8 mouse cellular contexts compared by ENCODE assay signal in the genomic region with DNA sequence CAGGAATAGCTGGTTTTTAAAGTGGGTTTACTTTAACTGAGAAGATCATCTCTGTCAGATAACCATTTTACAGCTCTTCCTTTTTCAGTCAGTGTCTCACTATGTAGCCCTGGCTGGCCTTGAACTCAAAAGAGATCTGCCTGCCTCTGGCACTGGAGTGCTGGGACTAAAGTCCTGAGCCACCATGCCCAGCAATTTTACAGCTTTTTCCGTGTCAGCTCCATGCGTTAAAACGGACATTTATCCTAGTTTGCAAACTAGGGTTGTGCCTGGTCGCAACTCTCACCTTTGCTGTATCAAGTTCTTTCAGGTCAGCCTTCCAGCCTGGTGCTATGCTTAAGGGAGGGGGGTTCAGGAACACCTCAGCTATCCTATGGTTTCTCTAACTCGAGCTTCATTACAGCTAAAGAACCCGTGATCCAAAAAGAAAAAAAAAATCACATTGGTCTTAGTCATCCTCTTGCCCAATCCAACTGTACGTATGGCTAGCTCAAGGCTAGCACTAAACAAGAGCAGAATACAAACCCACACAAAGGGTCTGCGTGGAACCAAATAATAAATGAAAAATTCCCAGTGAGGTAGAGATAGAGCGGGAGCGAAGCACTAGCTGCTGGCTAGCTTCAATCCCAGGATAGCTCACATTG. TPM values are rescaled to one million over a fixed set of nuclear protein-coding genes. Genes with fewer than 3 reads are reported as not detected.
DNase-seq lines count a peak whose midpoint lies in the region; ATAC-seq and TF ChIP-seq lines count a peak whose summit lies in the region.

No protein-coding gene starts in this region.

- peak overlapping the region; percentile 71 for H3K27ac ChIP-seq in heart, embryonic 12.5 days (ENCODE audit: poor library complexity, severe bottlenecking)
- peak overlapping the region; percentile 80 for H3K27ac ChIP-seq in MEL (ENCODE audit: control insufficient read depth, low read depth, low read length)

- no peak for TF ChIP-seq CTCF in MEL (IDR thresholded peaks at IDR 0.05 in 2 of 3, conservative IDR thresholded peaks at IDR 0.05 in 1 of 3; ENCODE audit: control insufficient read depth in 1 of 3, insufficient read depth in 1 of 3, low read depth in 2 of 3, low read length in 3 of 3, poor library complexity in 1 of 3, severe bottlenecking in 1 of 3)

- H3K79me2 ChIP-seq in MEL (ENCODE audit: control insufficient read depth, insufficient read depth, low read length, poor library complexity): peaks cover 33% of the 10 kb centered on the region

- H3K4me3 ChIP-seq in heart, embryonic 12.5 days: peak overlapping the region; percentile 60
- peak overlapping the region; percentile 71 to 82 for H3K4me3 ChIP-seq in MEL (ENCODE audit: control insufficient read depth in 1 of 2, insufficient read depth in 1 of 2, low read depth in 2 of 2, low read length in 2 of 2)

- peak overlapping the region; percentile 70 for H3K4me2 ChIP-seq in heart, embryonic 12.5 days

- no peak for ATAC-seq in heart, embryonic 12.5 days (ENCODE audit: insufficient number of reproducible peaks, low FRiP score)
- peak; percentile 45 for ATAC-seq in granulocyte monocyte progenitor cell, adult 5-6 weeks (replicated peaks; ENCODE audit: poor library complexity, severe bottlenecking)
- 0 out of 2 replicates have a peak, but pooled peaks have one; percentile 13 for ATAC-seq in megakaryocyte-erythroid progenitor cell, adult 5-6 weeks (replicated peaks; ENCODE audit: low FRiP score, low TSS enrichment, poor library complexity, severe bottlenecking)

- TF ChIP-seq EP300 in MEL (IDR thresholded peaks at IDR 0.05; ENCODE audit: low read depth in 1 of 2, low read length in 2 of 2): peak in 1 of 2 experiments; percentile 51; a peak in 1 of 4 replicates

- DNase-seq in heart, postnatal 4 days: no peak
- DNase-seq in MEL (ENCODE audit: low read depth, low spot score): peak; percentile 60
- DNase-seq in gastrocnemius, postnatal 36 days: no peak
- DNase-seq in layer of hippocampus, adult 9-11 months: no peak
- no peak for DNase-seq in left cerebral cortex, postnatal 25 days (ENCODE audit: low spot score in 2 of 2)

- TF ChIP-seq POLR2A in MEL (IDR thresholded peaks at IDR 0.05; ENCODE audit: control insufficient read depth in 1 of 2, insufficient read depth in 1 of 2, low read depth in 1 of 2, low read length in 2 of 2, poor library complexity in 1 of 2): no peak

- H3K36me3 ChIP-seq in heart, embryonic 12.5 days: no peaks in the 10 kb centered on the region
- H3K36me3 ChIP-seq in MEL (ENCODE audit: control insufficient read depth in 1 of 2, insufficient read depth in 2 of 2, low read length in 2 of 2): peaks cover 9 to 27% of the 10 kb centered on the region in 2 experiments

- 28% methylated on average over 10 of the region's 10 CpGs for WGBS in heart, embryonic 12.5 days

- H3K4me1 ChIP-seq in heart, embryonic 12.5 days (replicated peaks): peaks cover 6% of the 10 kb centered on the region; the same call in 1 of the 2 replicates
- H3K4me1 ChIP-seq in MEL (ENCODE audit: control insufficient read depth in 1 of 2, insufficient read depth in 2 of 2, low read length in 2 of 2): peaks cover 11 to 13% of the 10 kb centered on the region in 2 experiments

- H3K9ac ChIP-seq in heart, embryonic 12.5 days: peak overlapping the region; percentile 58; the same call in 1 of the 2 replicates
- peak overlapping the region; percentile 73 for H3K9ac ChIP-seq in MEL (ENCODE audit: control insufficient read depth, low read depth, low read length, poor library complexity, severe bottlenecking)

- no peaks in the 10 kb centered on the region for H3K9me3 ChIP-seq in heart, embryonic 12.5 days (replicated peaks)
- no peaks in the 10 kb centered on the region for H3K9me3 ChIP-seq in MEL (replicated peaks; ENCODE audit: insufficient read depth, low read length)

- TF ChIP-seq RAD21 in MEL (IDR thresholded peaks at IDR 0.05; ENCODE audit: low read depth, low read length): no peak

- intact Hi-C loops in gastrocnemius, postnatal 36 days (cut with DNase I): no loop called here
- intact Hi-C loops in left cerebral cortex, postnatal 25 days (cut with DNase I): no loop called here

- no peaks in the 10 kb centered on the region for H3K27me3 ChIP-seq in heart, embryonic 12.5 days (replicated peaks)
- H3K27me3 ChIP-seq in MEL (ENCODE audit: control insufficient read depth in 1 of 2, insufficient read depth in 2 of 2, low read length in 2 of 2): no peaks in the 10 kb centered on the region

TF ChIP-seq in MEL, 35 proteins besides CTCF, POLR2A, EP300 and RAD21 (continues in another document):
- TF ChIP-seq MXI1 (IDR thresholded peaks at IDR 0.05; ENCODE audit: low read depth, low read length) (peak; percentile 13; the same call in 1 of the 2 replicates), CHD1 (IDR thresholded peaks at IDR 0.05; ENCODE audit: low read depth, low read length) (0 out of 2 replicates have a peak, but pooled peaks have one; percentile 24), ZNF384 (IDR thresholded peaks at IDR 0.05; ENCODE audit: low read depth, low read length) (no peak)

RNA-seq across cellular contexts. Expression of a gene that starts 0.9 kb away (rescaled TPM):
- polyA plus RNA-seq in heart, embryonic 12.5 days (2016; fragmentation: Nextera tagmentation; extraction: Ambion mirVana): 3.8 and 4.9 TPM in 2 replicates
- total RNA-seq in heart, postnatal 4 days (2021): 1 to 10 TPM; 2.3 to 3.4 TPM
- 10.0 and 10.2 TPM in 2 replicates for total RNA-seq in MEL (2012; rRNA removed)
- 10 to 100 TPM in 1 of 2 experiments, not detected in 1; 17.0 TPM for polyA plus RNA-seq in MEL (2012; ENCODE audit: insufficient read depth in 1 of 2, insufficient read length in 2 of 2, low read depth in 1 of 2, low replicate concordance in 2 of 2, missing spikeins in 1 of 2)
- 9.2 and 14.5 TPM in 2 replicates for total RNA-seq in granulocyte monocyte progenitor cell, adult 5-6 weeks (2014; fragmentation: Nextera tagmentation)
- total RNA-seq in granulocyte monocyte progenitor cell, adult 5-6 weeks (2017): 19.7 and 24.1 TPM in 2 replicates
- total RNA-seq in megakaryocyte-erythroid progenitor cell, adult 5-6 weeks (2014; fragmentation: Nextera tagmentation): 0.87 and 2.3 TPM in 2 replicates
- 5.5 and 6.1 TPM in 2 replicates for total RNA-seq in megakaryocyte-erythroid progenitor cell, adult 5-6 weeks (2017)
- total RNA-seq in gastrocnemius, postnatal 36 days (2021): 1 to 10 TPM; 1.6 TPM
- total RNA-seq in left cerebral cortex, postnatal 25 days (2021): 10 to 100 TPM; 10.4 to 10.5 TPM

RNA-seq across cellular contexts. Expression of a gene that starts 0.9 kb away (rescaled TPM):
- 124 and 128 TPM in 2 replicates for polyA plus RNA-seq in heart, embryonic 12.5 days (2016; fragmentation: Nextera tagmentation; extraction: Ambion mirVana)
- 100 to 1,000 TPM; 102 to 105 TPM for total RNA-seq in heart, postnatal 4 days (2021)
- 127 and 134 TPM in 2 replicates for total RNA-seq in MEL (2012; rRNA removed)
- 100 to 1,000 TPM; 200 to 295 TPM for polyA plus RNA-seq in MEL (2012; ENCODE audit: insufficient read depth in 1 of 2, insufficient read length in 2 of 2, low read depth in 1 of 2, low replicate concordance in 2 of 2, missing spikeins in 1 of 2)
- 69.4 and 83.7 TPM in 2 replicates for total RNA-seq in granulocyte monocyte progenitor cell, adult 5-6 weeks (2014; fragmentation: Nextera tagmentation)
- 155 and 165 TPM in 2 replicates for total RNA-seq in granulocyte monocyte progenitor cell, adult 5-6 weeks (2017)
- total RNA-seq in megakaryocyte-erythroid progenitor cell, adult 5-6 weeks (2014; fragmentation: Nextera tagmentation): 77.3 and 79.5 TPM in 2 replicates
- total RNA-seq in megakaryocyte-erythroid progenitor cell, adult 5-6 weeks (2017): 145 and 188 TPM in 2 replicates
- 10 to 100 TPM; 42.1 to 46.4 TPM for total RNA-seq in gastrocnemius, postnatal 36 days (2021)
- 100 to 1,000 TPM; 153 to 166 TPM for total RNA-seq in left cerebral cortex, postnatal 25 days (2021)

RNA-seq across cellular contexts. Expression of a gene that starts 14.6 kb away (rescaled TPM):
- 287 and 289 TPM in 2 replicates for polyA plus RNA-seq in heart, embryonic 12.5 days (2016; fragmentation: Nextera tagmentation; extraction: Ambion mirVana)
- 100 to 1,000 TPM; 208 to 224 TPM for total RNA-seq in heart, postnatal 4 days (2021)
- 6,735 and 6,935 TPM in 2 replicates for total RNA-seq in MEL (2012; rRNA removed)
- polyA plus RNA-seq in MEL (2012; ENCODE audit: insufficient read depth in 1 of 2, insufficient read length in 2 of 2, low read depth in 1 of 2, low replicate concordance in 2 of 2, missing spikeins in 1 of 2): 1,000 to 10,000 TPM in 1 of 2 experiments, not detected in 1; 1,673 TPM
- total RNA-seq in granulocyte monocyte progenitor cell, adult 5-6 weeks (2014; fragmentation: Nextera tagmentation): 2,214 and 2,262 TPM in 2 replicates
- 3,336 and 5,531 TPM in 2 replicates for total RNA-seq in granulocyte monocyte progenitor cell, adult 5-6 weeks (2017)
- total RNA-seq in megakaryocyte-erythroid progenitor cell, adult 5-6 weeks (2014; fragmentation: Nextera tagmentation): 2,126 and 2,307 TPM in 2 replicates
- total RNA-seq in megakaryocyte-erythroid progenitor cell, adult 5-6 weeks (2017): 7,427 and 9,426 TPM in 2 replicates
- 100 to 1,000 TPM in 1 of 2 experiments, 10 to 100 TPM in 1; 83.8 to 131 TPM for total RNA-seq in gastrocnemius, postnatal 36 days (2021)
- 100 to 1,000 TPM; 115 to 132 TPM for total RNA-seq in left cerebral cortex, postnatal 25 days (2021)

RNA-seq across cellular contexts. Expression of a gene that starts 16.7 kb away (rescaled TPM):
- polyA plus RNA-seq in heart, embryonic 12.5 days (2016; fragmentation: Nextera tagmentation; extraction: Ambion mirVana): 1.2 and 1.3 TPM in 2 replicates
- under 1 TPM; 0.63 to 0.71 TPM for total RNA-seq in heart, postnatal 4 days (2021)
- total RNA-seq in MEL (2012; rRNA removed): 134 and 137 TPM in 2 replicates
- polyA plus RNA-seq in MEL (2012; ENCODE audit: insufficient read depth in 1 of 2, insufficient read length in 2 of 2, low read depth in 1 of 2, low replicate concordance in 2 of 2, missing spikeins in 1 of 2): 100 to 1,000 TPM; 291 to 327 TPM
- total RNA-seq in granulocyte monocyte progenitor cell, adult 5-6 weeks (2014; fragmentation: Nextera tagmentation): 47.3 and 62.5 TPM in 2 replicates
- 62.3 and 64.4 TPM in 2 replicates for total RNA-seq in granulocyte monocyte progenitor cell, adult 5-6 weeks (2017)
- total RNA-seq in megakaryocyte-erythroid progenitor cell, adult 5-6 weeks (2014; fragmentation: Nextera tagmentation): 52.5 and 52.7 TPM in 2 replicates
- 116 and 120 TPM in 2 replicates for total RNA-seq in megakaryocyte-erythroid progenitor cell, adult 5-6 weeks (2017)
- under 1 TPM; 0.15 TPM for total RNA-seq in gastrocnemius, postnatal 36 days (2021)
- total RNA-seq in left cerebral cortex, postnatal 25 days (2021): 1 to 10 TPM; 1.0 to 1.2 TPM

RNA-seq across cellular contexts. Expression of a gene that starts 58.4 kb away (rescaled TPM):
- 75.0 and 76.1 TPM in 2 replicates for polyA plus RNA-seq in heart, embryonic 12.5 days (2016; fragmentation: Nextera tagmentation; extraction: Ambion mirVana)
- 10 to 100 TPM; 31.1 to 35.9 TPM for total RNA-seq in heart, postnatal 4 days (2021)
- total RNA-seq in MEL (2012; rRNA removed): 217 and 240 TPM in 2 replicates
- polyA plus RNA-seq in MEL (2012; ENCODE audit: insufficient read depth in 1 of 2, insufficient read length in 2 of 2, low read depth in 1 of 2, low replicate concordance in 2 of 2, missing spikeins in 1 of 2): 100 to 1,000 TPM; 267 to 449 TPM
- total RNA-seq in granulocyte monocyte progenitor cell, adult 5-6 weeks (2014; fragmentation: Nextera tagmentation): 87.1 and 92.8 TPM in 2 replicates
- 166 and 192 TPM in 2 replicates for total RNA-seq in granulocyte monocyte progenitor cell, adult 5-6 weeks (2017)
- 123 and 148 TPM in 2 replicates for total RNA-seq in megakaryocyte-erythroid progenitor cell, adult 5-6 weeks (2014; fragmentation: Nextera tagmentation)
- 214 and 241 TPM in 2 replicates for total RNA-seq in megakaryocyte-erythroid progenitor cell, adult 5-6 weeks (2017)
- 10 to 100 TPM in 1 of 2 experiments, 1 to 10 TPM in 1; 9.3 to 13.4 TPM for total RNA-seq in gastrocnemius, postnatal 36 days (2021)
- total RNA-seq in left cerebral cortex, postnatal 25 days (2021): 10 to 100 TPM; 17.6 to 22.3 TPM

Comparison
In these comparisons a context has a peak if more than half of its experiments do, and no peak if none do; other contexts are left out.
1. RNA of a gene that starts 14.6 kb away (total RNA-seq): 2,126 to 9,426 TPM in megakaryocyte-erythroid progenitor cell, adult 5-6 weeks, 6,735 to 6,935 TPM in MEL and 2,214 to 5,531 TPM in granulocyte monocyte progenitor cell, adult 5-6 weeks; 208 to 224 TPM in heart, postnatal 4 days, 115 to 132 TPM in left cerebral cortex, postnatal 25 days and 83.8 to 131 TPM in gastrocnemius, postnatal 36 days; every median in the first group is over 4 times any median in the second.